Mouse (Mus musculus) heart, embryonic 15.5 days (tissue): ENCODE results near the gene Mgat3. TPM values are rescaled to one million over a fixed set of nuclear protein-coding genes. Genes with fewer than 3 reads are reported as not detected.

ENCODE experiments used
- polyA plus RNA-seq: library from polyadenylated mRNA; unstranded; fragments of >200 nt; fragmentation: Nextera tagmentation; extraction: Ambion mirVana; gene quantifications from 2 replicates; pipeline ENCODE4 v1.2.1, GENCODE M21; 2015

Mgat3 gene
- polyA plus RNA-seq, 1 experiment from 2014 or later: 0.93 TPM

Other genes starting within 250 kb of the Mgat3 start
- 0.63 and 1.9 TPM in 2 replicates for gene Cbx7, start 202.6 kb upstream of the Mgat3 start, polyA plus RNA-seq
- gene Pdgfb, start 158.7 kb upstream of the Mgat3 start, polyA plus RNA-seq: 3.7 and 4.0 TPM in 2 replicates
- gene Syngr1, start 82.4 kb upstream of the Mgat3 start, polyA plus RNA-seq: 38.0 and 42.9 TPM in 2 replicates
- gene Rpl3, start 81.9 kb upstream of the Mgat3 start, polyA plus RNA-seq: 565 and 609 TPM in 2 replicates
- gene Tab1, start 40.6 kb upstream of the Mgat3 start, polyA plus RNA-seq: 25.0 and 33.6 TPM in 2 replicates
- gene Mief1, start 60.3 kb downstream of the Mgat3 start, polyA plus RNA-seq: 21.1 and 26.8 TPM in 2 replicates
- not detected in 2 replicates for gene AC140267.1, start 62.1 kb downstream of the Mgat3 start, polyA plus RNA-seq
- gene Atf4, start 81.5 kb downstream of the Mgat3 start, polyA plus RNA-seq: 71.5 and 81.8 TPM in 2 replicates
- 33.8 and 35.9 TPM in 2 replicates for gene Rps19bp1, start 90.6 kb downstream of the Mgat3 start, polyA plus RNA-seq
- gene Cacna1i, start 113.5 kb downstream of the Mgat3 start, polyA plus RNA-seq: not detected in 2 replicates